ENCODE assay signal across 8 mouse cellular contexts in the genomic region with DNA sequence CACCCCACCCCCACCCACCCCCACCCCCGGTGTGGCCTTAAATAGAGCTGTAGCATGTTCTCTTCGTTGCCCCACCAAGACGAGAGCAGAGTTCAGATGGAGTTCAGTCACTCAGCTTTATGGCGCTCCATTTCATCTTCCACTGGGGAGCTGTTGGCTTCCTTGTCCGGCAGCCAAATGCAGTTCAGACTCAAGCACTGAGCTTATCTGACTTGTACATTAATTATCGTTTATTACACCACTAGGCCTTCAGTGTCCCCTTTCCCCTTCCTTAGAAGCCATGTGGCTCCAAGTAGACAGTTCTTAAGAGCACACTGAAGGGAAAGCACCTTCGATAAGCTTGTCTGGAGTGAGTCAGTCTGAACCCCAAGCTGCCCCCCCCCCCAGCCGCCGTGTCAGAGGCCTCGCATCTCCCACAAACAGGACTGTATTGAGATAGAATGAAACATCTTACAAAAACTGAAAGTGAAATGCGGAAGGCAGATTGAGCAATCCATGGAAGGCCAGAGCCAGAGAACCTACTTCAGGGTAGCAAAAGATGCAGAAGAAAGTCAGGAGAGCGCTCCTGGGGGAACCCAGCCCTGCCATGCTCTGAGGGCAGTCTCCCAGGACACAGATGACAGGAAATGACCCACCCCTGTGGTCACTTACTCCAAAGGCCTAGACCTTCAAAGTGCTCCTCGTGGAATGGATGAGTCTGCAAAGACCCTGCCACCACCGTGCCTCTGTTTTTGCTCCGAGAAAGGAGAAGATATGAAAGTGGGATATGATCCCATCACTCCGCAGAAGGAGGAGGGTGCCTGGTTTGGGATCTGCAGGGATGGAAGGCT. TPM values are rescaled to one million over a fixed set of nuclear protein-coding genes. Genes with fewer than 3 reads are reported as not detected.
A peak's percentile ranks its signal among the peaks of the same experiment; 100 is the strongest.
DNase-seq lines count a peak whose midpoint lies in the region; ATAC-seq and TF ChIP-seq lines count a peak whose summit lies in the region.

Tnfsf13b (plus strand) TSS at position 312 of the 830 bp plus-strand sequence.

- H3K9ac ChIP-seq in lung, postnatal 0 days (replicated peaks; ENCODE audit: low read depth), result no peak within 1 kb of the TSS
- peak within 1 kb of the TSS; percentile 57; the same call in 1 of the 2 replicates for H3K9ac ChIP-seq in stomach, embryonic 16.5 days (ENCODE audit: low read length)

- no peaks in the 10 kb centered on the region for H3K36me3 ChIP-seq in kidney, adult 2 months (ENCODE audit: control insufficient read depth, insufficient read depth, low read length)
- H3K36me3 ChIP-seq in lung, postnatal 0 days (ENCODE audit: insufficient read depth, low read length), result no peaks in the 10 kb centered on the region
- H3K36me3 ChIP-seq in stomach, embryonic 16.5 days (ENCODE audit: control insufficient read depth, insufficient read depth, low read length), result no peaks in the 10 kb centered on the region

- H3K4me1 ChIP-seq in kidney, adult 2 months (ENCODE audit: control insufficient read depth, insufficient read depth, low read length), result no peaks in the 10 kb centered on the region
- no peaks in the 10 kb centered on the region for H3K4me1 ChIP-seq in lung, postnatal 0 days (ENCODE audit: insufficient read depth, low read depth, low read length)
- 0 out of 2 replicates have a peak, but pooled peaks cover 7% of the 10 kb centered on the region for H3K4me1 ChIP-seq in stomach, embryonic 16.5 days (ENCODE audit: control insufficient read depth, insufficient read depth, low read length)

- H3K27me3 ChIP-seq in kidney, adult 2 months (replicated peaks; ENCODE audit: control insufficient read depth, insufficient read depth, low read length), result no peaks in the 10 kb centered on the region
- no peaks in the 10 kb centered on the region for H3K27me3 ChIP-seq in lung, postnatal 0 days (replicated peaks; ENCODE audit: insufficient read depth, low read length)
- H3K27me3 ChIP-seq in stomach, embryonic 16.5 days (ENCODE audit: control insufficient read depth, insufficient read depth, low read length), result no peaks in the 10 kb centered on the region

- ATAC-seq in lung, postnatal 0 days, result peak; percentile 47
- no peak for ATAC-seq in stomach, embryonic 16.5 days (ENCODE audit: insufficient read depth, low FRiP score)

- no peaks in the 10 kb centered on the region for H3K9me3 ChIP-seq in lung, postnatal 0 days (ENCODE audit: low read length)
- no peaks in the 10 kb centered on the region for H3K9me3 ChIP-seq in stomach, embryonic 16.5 days (replicated peaks; ENCODE audit: control insufficient read depth, low read length)

- no peak for TF ChIP-seq POLR2A in kidney, adult 2 months (IDR thresholded peaks at IDR 0.05; ENCODE audit: low read depth, low read length)

- no peak for TF ChIP-seq EP300 in lung, postnatal 0 days (IDR thresholded peaks at IDR 0.05)

- DNase-seq in 416B (ENCODE audit: low read depth), result peak; percentile 44
- peak; percentile 27 for DNase-seq in MN1 (ENCODE audit: low spot score)
- DNase-seq in heart, adult 8-10 months (ENCODE audit: low spot score), result peak; percentile 24
- DNase-seq in kidney, adult 2 months, result peak; percentile 42
- peak; percentile 59 for DNase-seq in lung, postnatal 0 days (ENCODE audit: low spot score)
- DNase-seq in layer of hippocampus, adult 18-20 months (ENCODE audit: low spot score in 2 of 2), result no peak
- DNase-seq in T-cell, adult 2 months (ENCODE audit: low spot score), result no peak

- peak within 1 kb of the TSS; percentile 59 for H3K4me2 ChIP-seq in lung, postnatal 0 days (replicated peaks; ENCODE audit: low read depth, low read length)
- peak within 1 kb of the TSS; percentile 57 for H3K4me2 ChIP-seq in stomach, embryonic 16.5 days (ENCODE audit: low read depth, low read length)

- peak within 1 kb of the TSS; percentile 35 for H3K4me3 ChIP-seq in kidney, adult 2 months (ENCODE audit: insufficient read depth, low read depth, low read length)
- peak within 1 kb of the TSS; percentile 29 for H3K4me3 ChIP-seq in lung, postnatal 0 days (ENCODE audit: low read depth, low read length)
- peak within 1 kb of the TSS; percentile 43 for H3K4me3 ChIP-seq in stomach, embryonic 16.5 days (replicated peaks; ENCODE audit: low read length)

- no peak within 1 kb of the TSS for H3K27ac ChIP-seq in kidney, adult 2 months (ENCODE audit: insufficient read depth, low read depth, low read length)
- H3K27ac ChIP-seq in lung, postnatal 0 days (ENCODE audit: low read length), result no peak within 1 kb of the TSS
- no peak within 1 kb of the TSS for H3K27ac ChIP-seq in stomach, embryonic 16.5 days (ENCODE audit: low read length)

- 51% methylated on average over 16 of the region's 16 CpGs for WGBS in kidney, adult 2 months
- WGBS in lung, postnatal 0 days, result 38% methylated on average over 16 of the region's 16 CpGs
- WGBS in stomach, embryonic 16.5 days, result 57% methylated on average over 16 of the region's 16 CpGs

- TF ChIP-seq CTCF in kidney, adult 2 months (conservative IDR thresholded peaks at IDR 0.05; ENCODE audit: insufficient read depth, insufficient read length, low read depth, low read length), result no peak
- no peak for TF ChIP-seq CTCF in lung, postnatal 0 days (IDR thresholded peaks at IDR 0.05)

RNA-seq across cellular contexts. Expression of gene Tnfsf13b, which starts in this region (rescaled TPM):
- total RNA-seq in heart, adult 8-10 months (2022), result 1 to 10 TPM; 5.1 to 7.8 (median 5.7) TPM
- 2.0 and 2.4 TPM in 2 replicates for polyA plus RNA-seq in kidney, adult 2 months (2012; rRNA removed)
- 1.3 TPM in 2 replicates for polyA plus RNA-seq in lung, postnatal 0 days (2015; fragmentation: Nextera tagmentation; extraction: Ambion mirVana)
- polyA plus RNA-seq in stomach, embryonic 16.5 days (2015; fragmentation: Nextera tagmentation; extraction: Ambion mirVana), result 0.26 and 0.28 TPM in 2 replicates
- 1 to 10 TPM; 2.0 to 3.3 TPM for total RNA-seq in layer of hippocampus, adult 18-20 months (2021)

Comparison
In these comparisons a context has a peak if more than half of its experiments do, and no peak if none do; other contexts are left out.
1. DNase-seq: peak in 416B (single experiment), MN1 (single experiment), heart, adult 8-10 months (single experiment), kidney, adult 2 months (single experiment) and lung, postnatal 0 days (single experiment); none in layer of hippocampus, adult 18-20 months (0 of 2) and T-cell, adult 2 months (single experiment).
2. Peak in every context shown above with its lines, with median percentiles within 50 percentile points of each other: H3K4me3 ChIP-seq.